15 mouse cellular contexts compared by ENCODE assay signal in genomic region chr6:30072476-30072875, GRCm38 (mm10). TPM values are rescaled to one million over a fixed set of nuclear protein-coding genes. Genes with fewer than 3 reads are reported as not detected.
DNase-seq lines count a peak whose midpoint lies in the region; ATAC-seq and TF ChIP-seq lines count a peak whose summit lies in the region.
"Had no signal": no experiment of that assay in that cellular context is flagged by ENCODE, and none has a peak within 500 bp of the region (broad histone marks: within the 10 kb centered on the region; RNA-seq: fewer than 3 reads in every experiment).

No protein-coding gene starts in this region.

- peaks cover 3% of the 10 kb centered on the region; the same call in 1 of the 2 replicates for H3K4me1 ChIP-seq in thymus, adult 2 months (replicated peaks; ENCODE audit: control insufficient read depth, insufficient read depth, low read length)
- H3K4me1 ChIP-seq in neural tube, embryonic 15.5 days: no peaks in the 10 kb centered on the region

- TF ChIP-seq POLR2A in thymus, adult 2 months (IDR thresholded peaks at IDR 0.05; ENCODE audit: control insufficient read depth, extremely low read depth, insufficient read depth, low read length, poor library complexity): no peak

- no peak overlapping the region for H3K27ac ChIP-seq in thymus, adult 2 months (ENCODE audit: control insufficient read depth, insufficient read depth, low read length)
- no peak overlapping the region for H3K27ac ChIP-seq in neural tube, embryonic 15.5 days (replicated peaks)
- H3K27ac ChIP-seq: heart, embryonic 13.5 days; liver, embryonic 13.5 days had no signal

- no peak for TF ChIP-seq CTCF in thymus, adult 2 months (IDR thresholded peaks at IDR 0.05; ENCODE audit: borderline replicate concordance, control insufficient read depth, extremely low read depth, insufficient read depth, low read length, poor library complexity)

- 96% methylated on average over 3 of the region's 3 CpGs for WGBS in thymus, adult 2 months
- WGBS in neural tube, embryonic 15.5 days: 93% methylated on average over 3 of the region's 3 CpGs

- DNase-seq in kidney, postnatal 4 days: peak; percentile 10 to 11
- DNase-seq in kidney, adult 8-10 months: no peak
- peak; percentile 28 for DNase-seq in thymus, adult 2 months
- DNase-seq in thymus, adult 18-20 months: no peak
- DNase-seq in urinary bladder, postnatal 36 days (ENCODE audit: low spot score in 2 of 2): no peak
- DNase-seq: adrenal gland, postnatal 25 days; gastrocnemius, postnatal 25 days; kidney, adult 9 months; liver, embryonic 13.5 days; right cerebral cortex, postnatal 25 days had no signal

- H3K4me3 ChIP-seq in thymus, adult 2 months (ENCODE audit: control insufficient read depth, insufficient read depth, low read length): no peak overlapping the region
- no peak overlapping the region for H3K4me3 ChIP-seq in neural tube, embryonic 15.5 days (replicated peaks)
- H3K4me3 ChIP-seq: erythroblast, embryonic 14.5 days; heart, embryonic 13.5 days; liver, embryonic 13.5 days had no signal

- H3K27me3 ChIP-seq in thymus, adult 2 months (ENCODE audit: control insufficient read depth, insufficient read depth, low read length): no peaks in the 10 kb centered on the region
- H3K27me3 ChIP-seq in neural tube, embryonic 15.5 days (replicated peaks): no peaks in the 10 kb centered on the region
- H3K27me3 ChIP-seq: heart, embryonic 13.5 days; liver, embryonic 13.5 days had no signal

- no peak overlapping the region for H3K9ac ChIP-seq in neural tube, embryonic 15.5 days (replicated peaks)
- H3K9ac ChIP-seq: heart, embryonic 13.5 days; liver, embryonic 13.5 days had no signal

- H3K9me3 ChIP-seq in neural tube, embryonic 15.5 days (replicated peaks): no peaks in the 10 kb centered on the region
- H3K9me3 ChIP-seq: heart, embryonic 13.5 days; liver, embryonic 13.5 days had no signal

- H3K4me2 ChIP-seq in neural tube, embryonic 15.5 days: no peak overlapping the region
- H3K4me2 ChIP-seq: heart, embryonic 13.5 days; liver, embryonic 13.5 days had no signal

- H3K36me3 ChIP-seq in thymus, adult 2 months (ENCODE audit: control insufficient read depth, insufficient read depth, low read length): no peaks in the 10 kb centered on the region
- no peaks in the 10 kb centered on the region for H3K36me3 ChIP-seq in neural tube, embryonic 15.5 days
- H3K36me3 ChIP-seq: heart, embryonic 13.5 days; liver, embryonic 13.5 days had no signal

- ATAC-seq in megakaryocyte progenitor cell, adult 5-6 weeks (replicated peaks; ENCODE audit: poor library complexity): peak; percentile 46; the same call in 1 of the 2 replicates
- ATAC-seq in neural tube, embryonic 15.5 days (ENCODE audit: low FRiP score): no peak
- ATAC-seq: forebrain, embryonic 16.5 days had no signal

RNA-seq across cellular contexts. Expression of gene Nrf1, which starts 24.7 kb away (rescaled TPM):
- 116 and 127 TPM in 2 replicates for polyA plus RNA-seq in thymus, adult 2 months (2012; rRNA removed)
- 27.1 and 35.0 TPM in 2 replicates for total RNA-seq in megakaryocyte progenitor cell, adult 5-6 weeks (2015)
- total RNA-seq in megakaryocyte progenitor cell, adult 5-6 weeks (2017): 52.1 and 65.3 TPM in 2 replicates
- 29.9 and 35.2 TPM in 2 replicates for polyA plus RNA-seq in neural tube, embryonic 15.5 days (2015; fragmentation: Nextera tagmentation; extraction: Ambion mirVana)

Comparison
In these comparisons a context has a peak if more than half of its experiments do, and no peak if none do; other contexts are left out.
1. DNase-seq: peak in kidney, postnatal 4 days (2 of 2) and thymus, adult 2 months (single experiment); none in kidney, adult 8-10 months (0 of 2), thymus, adult 18-20 months (0 of 2) and urinary bladder, postnatal 36 days (0 of 2).